Comparison of ENCODE assay signal across 18 mouse cellular contexts in genomic region chr17:12113626-12114025, GRCm38 (mm10). TPM values are rescaled to one million over a fixed set of nuclear protein-coding genes. Genes with fewer than 3 reads are reported as not detected.
DNase-seq lines count a peak whose midpoint lies in the region.
"Had no signal": no experiment of that assay in that cellular context is flagged by ENCODE, and none has a peak within 500 bp of the region (broad histone marks: within the 10 kb centered on the region; RNA-seq: fewer than 3 reads in every experiment).

No protein-coding gene starts in this region.

- peak; percentile 26 to 63 for DNase-seq in frontal cortex, adult 2 months (ENCODE audit: extremely low spot score in 1 of 2, low spot score in 1 of 2)
- no peak for DNase-seq in frontal cortex, postnatal 14 days (ENCODE audit: low spot score in 2 of 2)
- peak; percentile 85 for DNase-seq in heart, adult 11 months
- DNase-seq in heart, adult 8-10 months (ENCODE audit: low spot score) = no peak
- peak; percentile 58 for DNase-seq in right cerebral cortex, adult 18-20 months
- DNase-seq in right cerebral cortex, postnatal 25 days = no peak
- peak; percentile 70 for DNase-seq in brain, adult 2 months (ENCODE audit: low read depth, low spot score)
- no peak for DNase-seq in c-Kit-positive CD71-positive TER-119-positive erythroid progenitor cells, embryonic 14.5 days (ENCODE audit: low spot score)
- DNase-seq: adrenal gland, adult 2 months; adrenal gland, postnatal 10 days; adrenal gland, postnatal 25 days; cerebellum, adult 11 months; cerebellum, adult 18-20 months; cerebellum, adult 8-10 months; cerebellum, adult 9-11 months; cerebellum, postnatal 14 days; cerebellum, postnatal 36 days; embryo, embryonic 11 days had no signal

RNA-seq across cellular contexts. Expression of gene Agpat4, which starts 4.9 kb away (rescaled TPM):
- 44.4 and 48.5 TPM in 2 replicates for polyA plus RNA-seq in frontal cortex, adult 2 months (2012; rRNA removed)
- 1 to 10 TPM; 2.5 to 3.8 (median 3.4) TPM for total RNA-seq in heart, adult 8-10 months (2022)

Comparison
In these comparisons a context has a peak if more than half of its experiments do, and no peak if none do; other contexts are left out.
1. DNase-seq: peak in frontal cortex, adult 2 months (2 of 2), heart, adult 11 months (single experiment), right cerebral cortex, adult 18-20 months (single experiment) and brain, adult 2 months (single experiment); none in frontal cortex, postnatal 14 days (0 of 2), heart, adult 8-10 months (single experiment), right cerebral cortex, postnatal 25 days (single experiment) and c-Kit-positive CD71-positive TER-119-positive erythroid progenitor cells, embryonic 14.5 days (single experiment).